Mouse (Mus musculus) bone marrow, adult 2 months (tissue): ENCODE results near the gene Evx2. TPM values are rescaled to one million over a fixed set of nuclear protein-coding genes. Genes with fewer than 3 reads are reported as not detected.

Experiments
- H3K27ac ChIP-seq: fragments of 200-500 bp; 2 replicates; pipeline ENCODE4 v1.5.1; 2012; ENCODE audit warnings: low read depth, mild to moderate bottlenecking, control low read depth, inconsistent platforms, low read length; ENCODE audit not compliant: control insufficient read depth, poor library complexity, insufficient read depth
- H3K4me1 ChIP-seq: fragments of 200-500 bp; 2 replicates; pipeline ENCODE4 v1.6.1; 2011; ENCODE audit warnings: low read length; ENCODE audit not compliant: control insufficient read depth, insufficient read depth
- H3K4me3 ChIP-seq: fragments of 200-500 bp; replicated peaks from 2 replicates; pipeline ENCODE3; 2011; ENCODE audit warnings: mild to moderate bottlenecking, low read depth, low read length, control low read depth; ENCODE audit not compliant: control insufficient read depth
- CTCF ChIP-seq: fragments of 200-500 bp; IDR thresholded peaks from 2 replicates; pipeline ENCODE4 v1.5.1; 2011; ENCODE audit warnings: low read length, control low read depth; ENCODE audit not compliant: control insufficient read depth, insufficient read depth
- POLR2A ChIP-seq: fragments of 200-500 bp; IDR thresholded peaks from 2 replicates; pipeline ENCODE4 v1.6.1; 2011; ENCODE audit warnings: low read depth, mild to moderate bottlenecking, control low read depth, low read length, borderline replicate concordance; ENCODE audit not compliant: control insufficient read depth
- WGBS: fragments of 180-500 bp; shearing (Covaris S2); methylation state at CpG from one replicate; pipeline ENCODE4 v1.1.7; 2018; 5-methylcytosine and 5-hydroxymethylcytosine counted together
- polyA plus RNA-seq: library from polyadenylated mRNA; stranded (reverse); fragments of >200 nt; gene quantifications from 2 replicates; pipeline ENCODE4 v1.2.4, GENCODE M21; 2011; ENCODE audit warnings: low replicate concordance; ENCODE audit not compliant: missing spikeins, insufficient read depth, insufficient read length

The Evx2 gene
- polyA plus RNA-seq, 1 experiment: not detected

DNA sequence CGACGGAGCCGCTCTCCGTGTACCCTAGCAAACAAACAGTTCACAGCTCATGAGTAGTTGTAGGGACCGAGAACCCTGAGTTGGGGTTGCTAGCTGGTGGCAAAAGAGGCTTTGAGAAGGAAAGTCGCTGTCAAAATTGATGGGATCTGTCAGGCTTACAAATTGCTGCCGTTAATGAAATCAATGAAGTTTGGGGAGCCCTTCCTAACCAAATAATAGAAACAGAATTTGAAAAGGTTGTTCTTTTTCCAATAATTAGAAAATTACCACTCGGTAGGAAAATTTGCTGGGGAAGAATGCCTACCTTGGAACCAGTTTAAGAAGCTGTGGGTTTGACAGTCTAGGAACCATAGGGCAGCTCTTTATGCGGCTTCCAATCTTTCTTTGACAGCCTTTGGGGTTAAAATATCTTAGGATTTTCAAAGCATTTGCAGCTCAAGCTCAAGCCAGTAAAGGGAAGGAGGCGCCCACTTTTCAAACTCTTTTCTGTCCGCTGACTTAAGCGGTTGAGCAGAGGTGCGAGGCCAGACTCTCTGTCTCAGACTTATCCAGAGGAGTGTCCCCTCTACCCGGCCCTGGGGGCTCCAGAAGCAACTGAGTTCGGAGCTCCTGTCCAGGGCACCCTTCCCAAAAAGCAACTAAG is 1.2 kb downstream of the Evx2 start:
- no peaks in the 10 kb centered on the region; the same call in 1 of the 2 replicates for H3K4me1 ChIP-seq
- no peak overlapping the region for H3K4me3 ChIP-seq
- TF ChIP-seq POLR2A (no peak), CTCF (no peak)
- no peak overlapping the region for H3K27ac ChIP-seq
- WGBS: 6% methylated on average over 15 of the region's 15 CpGs

GRCm38 (mm10) chr2:74657251-74658023 is 1.9 kb downstream of the Evx2 start:
- 4% methylated on average over 62 of the region's 62 CpGs for WGBS
- H3K4me1 ChIP-seq: no peaks in the 10 kb centered on the region; the same call in 1 of the 2 replicates
- H3K27ac ChIP-seq: no peak overlapping the region
- no peak for TF ChIP-seq POLR2A
- no peak overlapping the region for H3K4me3 ChIP-seq

GRCm38 (mm10) chr2:74656632-74657021 is 2.7 kb downstream of the Evx2 start:
- H3K4me3 ChIP-seq: no peak overlapping the region
- TF ChIP-seq CTCF: no peak
- TF ChIP-seq POLR2A: no peak
- 10% methylated on average over 4 of the region's 4 CpGs for WGBS
- no peak overlapping the region for H3K27ac ChIP-seq
- H3K4me1 ChIP-seq: no peaks in the 10 kb centered on the region; the same call in 1 of the 2 replicates

DNA sequence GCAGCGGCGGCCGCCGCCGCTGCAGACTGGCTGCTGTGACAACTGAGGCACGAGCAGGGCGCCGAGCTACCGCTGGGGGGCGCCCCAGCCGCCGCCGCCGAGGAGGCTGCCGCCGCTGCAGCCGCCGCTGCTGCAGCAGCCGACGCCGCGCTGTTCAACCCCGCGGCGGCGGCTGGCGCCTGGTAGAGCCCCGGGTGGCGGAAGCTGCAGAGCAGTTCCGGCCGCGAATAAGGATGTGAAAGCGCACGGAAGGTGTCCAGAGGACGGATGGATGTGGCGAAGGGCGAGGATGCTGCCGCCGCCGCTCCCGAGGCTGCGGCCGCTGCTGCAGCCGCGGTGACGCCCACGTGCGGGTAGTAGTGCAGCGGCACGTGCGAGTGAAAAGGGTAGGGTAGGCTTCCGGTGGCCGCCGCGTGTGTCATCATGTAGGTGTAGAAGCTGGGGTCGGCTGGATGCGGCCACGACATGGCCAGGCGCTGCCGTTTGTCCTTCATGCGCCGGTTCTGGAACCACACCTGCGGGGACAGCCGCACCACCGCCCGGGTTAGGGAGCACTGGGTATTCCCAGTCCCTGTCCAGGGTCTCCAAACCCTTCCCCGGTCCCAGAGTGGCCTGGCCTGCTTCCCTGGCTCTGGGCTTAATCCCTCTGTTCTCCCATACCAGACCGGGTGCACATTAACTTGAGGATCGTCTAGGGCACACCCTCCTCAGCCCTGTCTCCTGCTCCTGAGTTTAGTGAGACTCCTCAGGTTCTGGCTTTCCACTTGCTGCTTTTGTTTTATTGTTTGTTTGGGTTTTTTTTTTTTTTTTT is 3.3 kb downstream of the Evx2 start:
- WGBS: 3% methylated on average over 67 of the region's 69 CpGs
- no peak for TF ChIP-seq CTCF
- no peak for TF ChIP-seq POLR2A
- H3K4me3 ChIP-seq: peak overlapping the region; percentile 24

DNA sequence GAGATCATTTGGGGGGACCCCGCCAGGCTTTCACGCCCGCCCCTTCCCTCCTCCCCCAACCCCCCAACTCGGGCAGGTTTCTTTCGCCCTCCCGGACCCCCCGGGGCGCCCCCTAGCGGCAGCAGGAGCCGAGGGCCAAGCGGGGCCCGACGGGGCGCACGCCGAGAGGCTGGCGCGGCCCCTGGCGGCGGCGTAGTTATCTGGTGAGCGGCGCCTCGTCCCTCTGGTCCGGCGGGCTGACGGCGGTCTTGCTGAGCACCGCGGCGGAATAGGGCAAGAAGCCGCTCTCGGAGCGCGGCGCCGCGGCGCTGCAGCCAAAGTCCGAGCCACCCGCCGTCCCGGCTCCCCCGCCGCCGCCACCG is 4.0 kb downstream of the Evx2 start:
- no peaks in the 10 kb centered on the region; the same call in 1 of the 2 replicates for H3K4me1 ChIP-seq
- H3K27ac ChIP-seq: no peak overlapping the region; the same call in 1 of the 2 replicates
- TF ChIP-seq CTCF: peak; percentile 40; the same call in 1 of the 2 replicates
- TF ChIP-seq POLR2A: no peak
- no peak overlapping the region for H3K4me3 ChIP-seq
- WGBS: 7% methylated on average over 38 of the region's 47 CpGs

More for the DNA sequence above, 3.3 kb downstream of the Evx2 start:
- H3K27ac ChIP-seq: no peak overlapping the region; the same call in 1 of the 2 replicates
- H3K4me1 ChIP-seq: no peaks in the 10 kb centered on the region; the same call in 1 of the 2 replicates

DNA sequence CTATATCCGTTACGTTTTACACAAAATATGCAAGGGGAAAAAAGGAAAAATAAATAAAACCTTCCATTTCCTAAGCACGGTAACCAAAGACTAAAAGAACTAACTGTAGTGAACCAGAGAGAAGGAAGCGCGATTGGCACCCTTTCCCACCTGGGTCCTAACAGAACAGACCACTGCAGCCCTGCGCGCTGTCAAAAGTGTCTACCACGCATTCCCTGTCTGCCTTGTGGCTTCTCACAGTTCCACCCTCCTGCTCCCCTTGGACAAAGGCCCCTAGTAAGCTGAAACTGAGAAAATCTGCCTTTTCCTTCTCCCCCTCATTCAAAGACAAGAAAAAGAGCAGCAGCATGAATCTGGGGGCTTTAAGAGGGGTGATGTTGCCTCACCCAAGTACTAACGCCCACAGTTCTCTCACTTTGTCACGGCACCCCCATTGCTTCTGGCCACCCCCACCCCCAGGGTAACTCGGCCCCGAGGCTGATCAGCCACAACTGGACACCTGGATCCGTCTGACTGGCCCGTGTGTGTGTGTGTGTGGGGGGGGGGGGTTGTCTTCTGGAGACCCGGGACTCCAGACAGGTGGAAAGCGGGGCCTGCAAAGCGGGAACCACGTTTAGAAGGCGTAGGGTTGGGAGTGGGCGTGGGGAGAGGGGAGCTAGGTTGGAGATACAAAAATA is 4.5 kb downstream of the Evx2 start:
- 14% methylated on average over 20 of the region's 20 CpGs for WGBS
- H3K4me1 ChIP-seq: no peaks in the 10 kb centered on the region; the same call in 1 of the 2 replicates

DNA sequence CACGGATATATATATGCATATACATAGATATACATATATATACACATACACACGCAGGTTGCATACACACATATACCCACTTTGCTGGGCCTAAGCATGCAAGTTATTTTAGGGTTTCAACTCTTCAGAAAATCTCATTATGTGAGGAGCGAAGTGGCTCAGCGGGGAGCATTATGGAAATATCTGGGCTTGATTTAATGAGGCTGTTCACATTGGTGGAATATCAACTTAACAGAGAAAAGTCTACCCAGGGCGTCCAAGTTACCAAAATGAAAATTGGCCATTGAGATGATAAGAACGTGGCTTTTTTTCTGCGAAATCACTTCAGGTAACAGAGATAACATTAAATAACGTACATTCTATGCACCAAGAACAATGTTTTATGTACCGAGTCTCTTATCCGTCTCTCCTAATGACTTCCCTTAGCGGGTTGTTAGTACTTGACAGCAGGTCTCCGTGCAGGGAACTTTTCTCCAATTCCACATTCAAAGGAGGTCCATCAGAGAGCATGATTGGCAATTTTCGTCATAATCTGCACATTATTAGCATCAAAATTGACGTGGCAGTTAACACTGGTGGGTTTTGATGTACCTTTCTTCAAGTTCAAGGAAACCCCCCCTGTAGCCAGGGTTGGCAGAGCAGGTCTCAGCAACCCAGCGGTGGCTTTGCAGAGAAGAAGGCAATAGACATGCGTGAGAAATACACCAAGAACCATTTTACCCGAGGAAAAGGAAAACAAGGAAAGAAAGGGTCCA is 5.4 kb downstream of the Evx2 start:
- TF ChIP-seq POLR2A: no peak
- no peak for TF ChIP-seq CTCF
- WGBS: 15% methylated on average over 17 of the region's 17 CpGs
- no peaks in the 10 kb centered on the region; the same call in 1 of the 2 replicates for H3K4me1 ChIP-seq
- no peak overlapping the region for H3K4me3 ChIP-seq
- H3K27ac ChIP-seq: no peak overlapping the region

More for the DNA sequence above, 4.5 kb downstream of the Evx2 start:
- Histone ChIP-seq H3K4me3 (no peak overlapping the region), H3K27ac (no peak overlapping the region)
- TF ChIP-seq CTCF (no peak), POLR2A (no peak)
